Mouse (Mus musculus) small intestine, adult 2 months (tissue): ENCODE results near the gene Dnajc16.

Experiments
- CTCF ChIP-seq: fragments of 200-500 bp; IDR thresholded peaks from 2 replicates; pipeline ENCODE4 v1.5.1; 2012; ENCODE audit warnings: low read depth, mild to moderate bottlenecking, control low read depth, inconsistent platforms, low read length, moderate library complexity, mixed read lengths; ENCODE audit not compliant: insufficient replicate concordance, insufficient read length; ENCODE audit errors: extremely low read depth
- POLR2A ChIP-seq: fragments of 200-500 bp; IDR thresholded peaks from 2 replicates; pipeline ENCODE4 v1.6.1; 2012; ENCODE audit warnings: low read depth, mild to moderate bottlenecking, control low read depth, inconsistent platforms, low read length, moderate library complexity

DNA sequence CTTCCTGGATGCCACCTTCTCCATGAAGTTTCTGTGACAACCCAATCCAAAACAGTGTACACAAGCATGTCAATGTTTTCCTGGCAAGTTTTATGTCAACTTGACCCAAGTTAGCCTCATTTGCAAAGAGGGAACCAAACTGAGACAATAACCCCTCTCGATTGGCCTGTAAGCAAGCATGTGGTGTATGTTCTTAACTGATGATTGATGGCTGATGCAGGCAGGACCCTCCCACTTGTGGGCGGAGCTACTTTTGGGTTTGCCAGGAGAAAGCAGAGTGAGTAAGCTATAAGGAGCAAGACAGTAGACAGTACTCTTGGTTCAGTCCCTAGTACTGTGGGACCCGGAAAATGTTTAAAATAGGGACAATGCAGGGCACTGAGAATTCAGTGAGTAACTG is 32.2 kb upstream of the Dnajc16 start:
- no peak for TF ChIP-seq CTCF
- no peak for TF ChIP-seq POLR2A
